ENCODE assay signal across 22 mouse cellular contexts in genomic region chr16:10666766-10667165, GRCm38 (mm10).
DNase-seq lines count a peak whose midpoint lies in the region; ATAC-seq and TF ChIP-seq lines count a peak whose summit lies in the region.
"Had no signal": no experiment of that assay in that cellular context is flagged by ENCODE, and none has a peak within 500 bp of the region (broad histone marks: within the 10 kb centered on the region; RNA-seq: fewer than 3 reads in every experiment).

No protein-coding gene starts in this region.

- H3K9me3 ChIP-seq in heart, embryonic 13.5 days: no peaks in the 10 kb centered on the region
- H3K9me3 ChIP-seq in CH12.LX (replicated peaks; ENCODE audit: low read length): no peaks in the 10 kb centered on the region
- H3K9me3 ChIP-seq in liver, embryonic 12.5 days (replicated peaks): no peaks in the 10 kb centered on the region
- H3K9me3 ChIP-seq: embryonic facial prominence, embryonic 12.5 days; G1E; heart, embryonic 15.5 days; hindbrain, embryonic 12.5 days had no signal

- no peaks in the 10 kb centered on the region for H3K79me2 ChIP-seq in heart, adult 2 months (replicated peaks; ENCODE audit: control insufficient read depth, insufficient read depth, low read length)
- H3K79me2 ChIP-seq in CH12.LX (replicated peaks; ENCODE audit: control insufficient read depth, extremely low read depth, insufficient read depth, poor library complexity, severe bottlenecking): no peaks in the 10 kb centered on the region

- TF ChIP-seq POLR2A in heart, adult 2 months (IDR thresholded peaks at IDR 0.05; ENCODE audit: insufficient read depth, low read depth, low read length): no peak
- no peak for TF ChIP-seq POLR2A in CH12.LX (IDR thresholded peaks at IDR 0.05; ENCODE audit: low read depth, low read length)
- TF ChIP-seq POLR2A in thymus, adult 2 months (IDR thresholded peaks at IDR 0.05; ENCODE audit: control insufficient read depth, extremely low read depth, insufficient read depth, low read length, poor library complexity): 0 out of 2 replicates have a peak, but pooled peaks have one; percentile 62

- dilution Hi-C loops in CH12.LX (cut with MboI; ENCODE audit: extremely low pct_ligation_motif_present, extremely low pct_unique_long_range_greater_than_20kb, low sequenced_read_pairs): no loop called here

- no peak overlapping the region; the same call in 1 of the 2 replicates for H3K27ac ChIP-seq in heart, embryonic 13.5 days (replicated peaks)
- H3K27ac ChIP-seq in heart, adult 2 months: no peak overlapping the region
- no peak overlapping the region for H3K27ac ChIP-seq in CH12.LX (ENCODE audit: insufficient read depth, low read depth)
- H3K27ac ChIP-seq in thymus, adult 2 months (ENCODE audit: control insufficient read depth, insufficient read depth, low read length): peak overlapping the region; percentile 98
- H3K27ac ChIP-seq in liver, embryonic 12.5 days: no peak overlapping the region
- H3K27ac ChIP-seq: embryonic facial prominence, embryonic 12.5 days; hindbrain, embryonic 12.5 days had no signal

- no peaks in the 10 kb centered on the region for H3K27me3 ChIP-seq in heart, embryonic 13.5 days (replicated peaks)
- no peaks in the 10 kb centered on the region for H3K27me3 ChIP-seq in heart, adult 2 months (ENCODE audit: control insufficient read depth, insufficient read depth, low read length)
- no peaks in the 10 kb centered on the region for H3K27me3 ChIP-seq in CH12.LX (replicated peaks)
- H3K27me3 ChIP-seq in thymus, adult 2 months (ENCODE audit: control insufficient read depth, insufficient read depth, low read length): no peaks in the 10 kb centered on the region
- H3K27me3 ChIP-seq in liver, embryonic 12.5 days (replicated peaks): peaks cover 14% of the 10 kb centered on the region; the same call in 1 of the 2 replicates
- H3K27me3 ChIP-seq: embryonic facial prominence, embryonic 12.5 days; heart, embryonic 15.5 days; hindbrain, embryonic 12.5 days had no signal

- H3K36me3 ChIP-seq in heart, embryonic 13.5 days: no peaks in the 10 kb centered on the region
- no peaks in the 10 kb centered on the region for H3K36me3 ChIP-seq in heart, adult 2 months (ENCODE audit: control insufficient read depth, insufficient read depth, low read length)
- H3K36me3 ChIP-seq in CH12.LX (replicated peaks in 1 of 2; ENCODE audit: control insufficient read depth in 1 of 2, insufficient read depth in 1 of 2, low read length in 1 of 2): no peaks in the 10 kb centered on the region
- no peaks in the 10 kb centered on the region for H3K36me3 ChIP-seq in thymus, adult 2 months (ENCODE audit: control insufficient read depth, insufficient read depth, low read length)
- H3K36me3 ChIP-seq in liver, embryonic 12.5 days: no peaks in the 10 kb centered on the region
- H3K36me3 ChIP-seq: embryonic facial prominence, embryonic 12.5 days; heart, embryonic 15.5 days; hindbrain, embryonic 12.5 days had no signal

- WGBS in heart, embryonic 13.5 days: 82% methylated on average over 3 of the region's 3 CpGs
- WGBS in heart, adult 2 months: 94% methylated on average over 3 of the region's 3 CpGs
- 7% methylated on average over 3 of the region's 3 CpGs for WGBS in thymus, adult 2 months
- WGBS in liver, embryonic 12.5 days (ENCODE audit: insufficient replicate concordance): 72% methylated on average over 3 of the region's 3 CpGs

- no peak overlapping the region for H3K4me2 ChIP-seq in heart, embryonic 13.5 days
- no peak overlapping the region for H3K4me2 ChIP-seq in CH12.LX (ENCODE audit: insufficient read depth, low read depth, poor library complexity, severe bottlenecking)
- H3K4me2 ChIP-seq in liver, embryonic 12.5 days: no peak overlapping the region
- H3K4me2 ChIP-seq: embryonic facial prominence, embryonic 12.5 days; heart, embryonic 15.5 days; hindbrain, embryonic 12.5 days had no signal

- H3K4me3 ChIP-seq in heart, embryonic 13.5 days: no peak overlapping the region
- no peak overlapping the region for H3K4me3 ChIP-seq in heart, adult 2 months
- H3K4me3 ChIP-seq in CH12.LX (replicated peaks in 1 of 3; ENCODE audit: low read depth in 2 of 3, low read length in 2 of 3, poor library complexity in 1 of 3): no peak overlapping the region
- H3K4me3 ChIP-seq in thymus, adult 2 months (ENCODE audit: control insufficient read depth, insufficient read depth, low read length): no peak overlapping the region
- no peak overlapping the region for H3K4me3 ChIP-seq in liver, embryonic 12.5 days
- H3K4me3 ChIP-seq: embryonic facial prominence, embryonic 12.5 days; heart, embryonic 15.5 days; hindbrain, embryonic 12.5 days had no signal

- TF ChIP-seq CTCF in heart, adult 2 months (IDR thresholded peaks at IDR 0.05): no peak
- no peak for TF ChIP-seq CTCF in CH12.LX (conservative IDR thresholded peaks at IDR 0.05 in 1 of 2, IDR thresholded peaks at IDR 0.05 in 1 of 2; ENCODE audit: low read depth in 2 of 2, low read length in 2 of 2)
- no peak for TF ChIP-seq CTCF in thymus, adult 2 months (IDR thresholded peaks at IDR 0.05; ENCODE audit: borderline replicate concordance, control insufficient read depth, extremely low read depth, insufficient read depth, low read length, poor library complexity)

- intact Hi-C loops in heart, adult 2 months (cut with DNase I): loop anchor here (10.0 kb wide), 1 partner anchor 178 kb away; no protein-coding TSS in a partner anchor

- DNase-seq in heart, adult 2 months: no peak
- no peak for DNase-seq in CH12.LX (ENCODE audit: extremely low read depth)
- DNase-seq in thymus, adult 2 months: peak; percentile 73
- DNase-seq in thymus, postnatal 25 days: peak; percentile 77
- no peak for DNase-seq in layer of hippocampus, postnatal 10 days (ENCODE audit: low spot score in 2 of 2)
- DNase-seq in cerebellum, postnatal 14 days: no peak
- DNase-seq: adrenal gland, adult 8-10 months; adrenal gland, postnatal 36 days; cerebellum, adult 11 months; cerebellum, adult 8-10 months; cerebellum, postnatal 25 days; forebrain, postnatal 0 days; gastrocnemius, postnatal 14 days; heart, postnatal 36 days had no signal

- no peak for ATAC-seq in heart, embryonic 13.5 days (ENCODE audit: extremely low read depth, insufficient number of reproducible peaks, low FRiP score, low TSS enrichment)
- ATAC-seq in liver, embryonic 12.5 days: no peak
- ATAC-seq: forebrain, postnatal 0 days; hindbrain, embryonic 16.5 days; inflammation-experienced regulatory T-cells, adult 6 months had no signal

- H3K9ac ChIP-seq in heart, embryonic 13.5 days: 0 out of 2 replicates have a peak overlapping the region, but pooled peaks have one; percentile 15
- no peak overlapping the region for H3K9ac ChIP-seq in heart, adult 2 months (ENCODE audit: low read depth, low read length)
- no peak overlapping the region for H3K9ac ChIP-seq in CH12.LX (ENCODE audit: insufficient read depth, low read depth)
- H3K9ac ChIP-seq in liver, embryonic 12.5 days: no peak overlapping the region
- H3K9ac ChIP-seq: embryonic facial prominence, embryonic 12.5 days; forebrain, postnatal 0 days; heart, embryonic 15.5 days; hindbrain, embryonic 12.5 days had no signal

- no peak for TF ChIP-seq RAD21 in CH12.LX (IDR thresholded peaks at IDR 0.05; ENCODE audit: low read depth, low read length)

- in situ Hi-C loops in CH12.LX (cut with MboI; ENCODE audit: low pct_ligation_motif_present, low pct_unique_long_range_greater_than_20kb, low sequenced_read_pairs): loop anchor here (5.0 kb wide), 1 partner anchor 121 kb away; the partner anchor contains the start of genes Socs1 and Tnp2

- H3K4me1 ChIP-seq in heart, embryonic 13.5 days: peaks cover 46% of the 10 kb centered on the region
- H3K4me1 ChIP-seq in heart, adult 2 months (ENCODE audit: control insufficient read depth, insufficient read depth, low read length): peaks cover 5% of the 10 kb centered on the region
- H3K4me1 ChIP-seq in CH12.LX (ENCODE audit: control insufficient read depth in 1 of 2, insufficient read depth in 2 of 2): peaks cover 30 to 66% of the 10 kb centered on the region in 2 experiments
- H3K4me1 ChIP-seq in thymus, adult 2 months (replicated peaks; ENCODE audit: control insufficient read depth, insufficient read depth, low read length): peaks cover 70% of the 10 kb centered on the region
- H3K4me1 ChIP-seq in liver, embryonic 12.5 days: peaks cover 25% of the 10 kb centered on the region

- TF ChIP-seq EP300 in heart, adult 2 months (IDR thresholded peaks at IDR 0.05; ENCODE audit: insufficient read depth, low read depth, low read length): no peak
- no peak for TF ChIP-seq EP300 in CH12.LX (IDR thresholded peaks at IDR 0.05; ENCODE audit: low read length)

TF ChIP-seq in CH12.LX, 34 proteins besides CTCF, POLR2A, EP300 and RAD21:
- TF ChIP-seq RCOR1 (conservative IDR thresholded peaks at IDR 0.05; ENCODE audit: low read depth, low read length) (no peak), ETS1 (conservative IDR thresholded peaks at IDR 0.05; ENCODE audit: low read depth, low read length) (0 out of 2 replicates have a peak, but pooled peaks have one; percentile 12)

Comparison
In these comparisons a context has a peak if more than half of its experiments do, and no peak if none do; other contexts are left out.
1. DNase-seq: peak in thymus, adult 2 months (single experiment) and thymus, postnatal 25 days (single experiment); none in heart, adult 2 months (0 of 2), CH12.LX (single experiment), layer of hippocampus, postnatal 10 days (0 of 2) and cerebellum, postnatal 14 days (0 of 2).